Mouse (Mus musculus): ENCODE measurements at regions not wholly inside any gene's neighbourhood (a gene's known extent, or its start where the extent isn't known, plus 50 kb on each side); places are given as distances from the start of the nearest gene placed in this dataset.

GRCm38 (mm10) chr10:43783304-43783703, 118.2 kb downstream of the Qrsl1 start:
- H3K27me3 ChIP-seq (ENCODE audit: control insufficient read depth, insufficient read depth, low read length): no peaks in the 10 kb centered on the region; the same call in 1 of the 2 replicates
- DNase-seq (ENCODE audit: extremely low read depth, low read depth, low spot score): no peak
- no peak overlapping the region for H3K27ac ChIP-seq (replicated peaks; ENCODE audit: insufficient read depth, low read depth, low read length)
- no peaks in the 10 kb centered on the region for H3K36me3 ChIP-seq (ENCODE audit: control insufficient read depth, insufficient read depth, low read length)
- H3K4me1 ChIP-seq (ENCODE audit: control insufficient read depth, insufficient read depth, low read length): no peaks in the 10 kb centered on the region
- no peaks in the 10 kb centered on the region for H3K79me2 ChIP-seq (ENCODE audit: control insufficient read depth, insufficient read depth, low read length)
- 91% methylated on average over 3 of the region's 3 CpGs for WGBS
- TF ChIP-seq CTCF (IDR thresholded peaks at IDR 0.05; ENCODE audit: low read depth, low read length) (no peak), POLR2A (IDR thresholded peaks at IDR 0.05; ENCODE audit: extremely low read depth, insufficient read depth, low read length) (no peak)
- no peak overlapping the region for H3K9ac ChIP-seq (ENCODE audit: low read depth, low read length)
- no peak overlapping the region for H3K4me3 ChIP-seq (ENCODE audit: insufficient read depth, low read depth, low read length)

GRCm38 (mm10) chr10:43790780-43791179, 110.8 kb downstream of the Qrsl1 start:
- H3K27me3 ChIP-seq (ENCODE audit: control insufficient read depth, insufficient read depth, low read length): no peaks in the 10 kb centered on the region
- H3K4me1 ChIP-seq (ENCODE audit: control insufficient read depth, insufficient read depth, low read length): no peaks in the 10 kb centered on the region
- no peak overlapping the region for H3K9ac ChIP-seq (ENCODE audit: low read depth, low read length)
- TF ChIP-seq CTCF (IDR thresholded peaks at IDR 0.05; ENCODE audit: low read depth, low read length) (no peak), POLR2A (IDR thresholded peaks at IDR 0.05; ENCODE audit: extremely low read depth, insufficient read depth, low read length) (no peak)
- no peak for DNase-seq (ENCODE audit: extremely low read depth, low read depth, low spot score)
- 95% methylated on average over 4 of the region's 4 CpGs for WGBS
- H3K4me3 ChIP-seq (ENCODE audit: insufficient read depth, low read depth, low read length): no peak overlapping the region
- no peaks in the 10 kb centered on the region for H3K79me2 ChIP-seq (ENCODE audit: control insufficient read depth, insufficient read depth, low read length)
- no peaks in the 10 kb centered on the region for H3K36me3 ChIP-seq (ENCODE audit: control insufficient read depth, insufficient read depth, low read length)
- H3K27ac ChIP-seq (replicated peaks; ENCODE audit: insufficient read depth, low read depth, low read length): no peak overlapping the region

- H3K4me1 ChIP-seq (ENCODE audit: control insufficient read depth, insufficient read depth, low read length): no peaks in the 10 kb centered on the region
- 96% methylated on average over 4 of the region's 4 CpGs for WGBS
- no peak for DNase-seq (ENCODE audit: extremely low read depth, low read depth, low spot score)
Observed at GRCm38 (mm10) chr10:43791525-43792021, 110.0 kb downstream of the Qrsl1 start.

GRCm38 (mm10) chr10:43792618-43793017, 108.9 kb downstream of the Qrsl1 start:
- H3K9ac ChIP-seq (ENCODE audit: low read depth, low read length): no peak overlapping the region
- H3K27ac ChIP-seq (replicated peaks; ENCODE audit: insufficient read depth, low read depth, low read length): no peak overlapping the region
- no peaks in the 10 kb centered on the region for H3K36me3 ChIP-seq (ENCODE audit: control insufficient read depth, insufficient read depth, low read length)
- no peak for DNase-seq (ENCODE audit: extremely low read depth, low read depth, low spot score)
- 88% methylated on average over 3 of the region's 3 CpGs for WGBS
- no peaks in the 10 kb centered on the region for H3K4me1 ChIP-seq (ENCODE audit: control insufficient read depth, insufficient read depth, low read length)
- H3K27me3 ChIP-seq (ENCODE audit: control insufficient read depth, insufficient read depth, low read length): no peaks in the 10 kb centered on the region
- no peak overlapping the region for H3K4me3 ChIP-seq (ENCODE audit: insufficient read depth, low read depth, low read length)
- H3K79me2 ChIP-seq (ENCODE audit: control insufficient read depth, insufficient read depth, low read length): no peaks in the 10 kb centered on the region
- no peak for TF ChIP-seq POLR2A (IDR thresholded peaks at IDR 0.05; ENCODE audit: extremely low read depth, insufficient read depth, low read length)

More at GRCm38 (mm10) chr10:43791525-43792021, 110.0 kb downstream of the Qrsl1 start:
- H3K9ac ChIP-seq (ENCODE audit: low read depth, low read length): no peak overlapping the region
- no peaks in the 10 kb centered on the region for H3K27me3 ChIP-seq (ENCODE audit: control insufficient read depth, insufficient read depth, low read length)
- H3K79me2 ChIP-seq (ENCODE audit: control insufficient read depth, insufficient read depth, low read length): no peaks in the 10 kb centered on the region
- H3K4me3 ChIP-seq (ENCODE audit: insufficient read depth, low read depth, low read length): no peak overlapping the region
- no peaks in the 10 kb centered on the region for H3K36me3 ChIP-seq (ENCODE audit: control insufficient read depth, insufficient read depth, low read length)
- H3K27ac ChIP-seq (replicated peaks; ENCODE audit: insufficient read depth, low read depth, low read length): no peak overlapping the region
- no peak for TF ChIP-seq POLR2A (IDR thresholded peaks at IDR 0.05; ENCODE audit: extremely low read depth, insufficient read depth, low read length)
- TF ChIP-seq CTCF (IDR thresholded peaks at IDR 0.05; ENCODE audit: low read depth, low read length): no peak

GRCm38 (mm10) chr10:43794587-43794986, 107.0 kb downstream of the Qrsl1 start:
- 54% methylated on average over 9 of the region's 9 CpGs for WGBS
- Histone ChIP-seq H3K27me3 (ENCODE audit: control insufficient read depth, insufficient read depth, low read length) (no peaks in the 10 kb centered on the region), H3K79me2 (ENCODE audit: control insufficient read depth, insufficient read depth, low read length) (no peaks in the 10 kb centered on the region), H3K36me3 (ENCODE audit: control insufficient read depth, insufficient read depth, low read length) (no peaks in the 10 kb centered on the region), H3K4me1 (ENCODE audit: control insufficient read depth, insufficient read depth, low read length) (no peaks in the 10 kb centered on the region), H3K9ac (ENCODE audit: low read depth, low read length) (no peak overlapping the region), H3K27ac (replicated peaks; ENCODE audit: insufficient read depth, low read depth, low read length) (no peak overlapping the region), H3K4me3 (ENCODE audit: insufficient read depth, low read depth, low read length) (no peak overlapping the region)
- DNase-seq (ENCODE audit: extremely low read depth, low read depth, low spot score): no peak
- no peak for TF ChIP-seq CTCF (IDR thresholded peaks at IDR 0.05; ENCODE audit: low read depth, low read length)
- no peak for TF ChIP-seq POLR2A (IDR thresholded peaks at IDR 0.05; ENCODE audit: extremely low read depth, insufficient read depth, low read length)

- Histone ChIP-seq H3K9ac (ENCODE audit: low read depth, low read length) (no peak overlapping the region), H3K27me3 (ENCODE audit: control insufficient read depth, insufficient read depth, low read length) (no peaks in the 10 kb centered on the region), H3K4me3 (ENCODE audit: insufficient read depth, low read depth, low read length) (no peak overlapping the region), H3K79me2 (ENCODE audit: control insufficient read depth, insufficient read depth, low read length) (no peaks in the 10 kb centered on the region), H3K36me3 (ENCODE audit: control insufficient read depth, insufficient read depth, low read length) (no peaks in the 10 kb centered on the region), H3K4me1 (ENCODE audit: control insufficient read depth, insufficient read depth, low read length) (no peaks in the 10 kb centered on the region), H3K27ac (replicated peaks; ENCODE audit: insufficient read depth, low read depth, low read length) (no peak overlapping the region)
- 39% methylated on average over 3 of the region's 3 CpGs for WGBS
- DNase-seq (ENCODE audit: extremely low read depth, low read depth, low spot score): no peak
- TF ChIP-seq POLR2A (IDR thresholded peaks at IDR 0.05; ENCODE audit: extremely low read depth, insufficient read depth, low read length) (no peak), CTCF (IDR thresholded peaks at IDR 0.05; ENCODE audit: low read depth, low read length) (no peak)
Observed at GRCm38 (mm10) chr10:43800077-43800476, 101.5 kb downstream of the Qrsl1 start.
